Mouse (Mus musculus): ENCODE results near the gene Mylk. TPM values are rescaled to one million over a fixed set of nuclear protein-coding genes. Genes with fewer than 3 reads are reported as not detected.

Gene Mylk
- polyA plus RNA-seq, 1 experiment from 2014 or later, result 6.9 TPM

DNA sequence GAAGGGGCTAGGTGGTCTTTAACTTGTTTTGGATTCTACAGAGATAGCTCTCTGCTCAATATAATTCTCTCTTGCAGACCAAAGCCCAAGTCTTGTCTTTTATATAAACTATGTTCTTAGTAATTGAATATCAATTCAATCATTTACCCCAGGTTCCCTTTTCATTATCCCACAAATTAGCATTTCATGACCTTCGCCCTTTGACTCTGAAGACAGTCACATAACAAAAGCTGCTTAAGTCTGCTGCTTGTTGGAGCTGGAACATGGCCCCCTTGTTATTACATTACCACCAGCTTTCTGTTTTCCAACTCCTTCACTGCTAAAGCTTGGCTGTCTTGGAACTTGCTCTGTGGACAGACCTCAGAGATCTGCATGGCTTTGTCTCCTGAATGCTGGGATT is 15.6 kb upstream of the Mylk start:
- H3K27me3 ChIP-seq (ENCODE audit: control insufficient read depth, insufficient read depth, low read depth, low read length), result no peaks in the 10 kb centered on the region
- WGBS (ENCODE audit: insufficient replicate concordance), result 63% methylated on average over 1 of the region's 1 CpGs
- H3K4me3 ChIP-seq (ENCODE audit: low read depth, low read length), result no peak overlapping the region
- no peaks in the 10 kb centered on the region for H3K4me1 ChIP-seq (ENCODE audit: control insufficient read depth, low read depth, low read length)
- H3K36me3 ChIP-seq (ENCODE audit: control insufficient read depth, insufficient read depth), result no peaks in the 10 kb centered on the region
- no peaks in the 10 kb centered on the region for H3K9me3 ChIP-seq (replicated peaks; ENCODE audit: control insufficient read depth, low read length)
- ATAC-seq (ENCODE audit: low read depth), result no peak
- H3K27ac ChIP-seq (ENCODE audit: low read length), result no peak overlapping the region
- H3K4me2 ChIP-seq (ENCODE audit: low read depth, low read length), result no peak overlapping the region
- H3K9ac ChIP-seq (ENCODE audit: low read depth, low read length), result no peak overlapping the region

DNA sequence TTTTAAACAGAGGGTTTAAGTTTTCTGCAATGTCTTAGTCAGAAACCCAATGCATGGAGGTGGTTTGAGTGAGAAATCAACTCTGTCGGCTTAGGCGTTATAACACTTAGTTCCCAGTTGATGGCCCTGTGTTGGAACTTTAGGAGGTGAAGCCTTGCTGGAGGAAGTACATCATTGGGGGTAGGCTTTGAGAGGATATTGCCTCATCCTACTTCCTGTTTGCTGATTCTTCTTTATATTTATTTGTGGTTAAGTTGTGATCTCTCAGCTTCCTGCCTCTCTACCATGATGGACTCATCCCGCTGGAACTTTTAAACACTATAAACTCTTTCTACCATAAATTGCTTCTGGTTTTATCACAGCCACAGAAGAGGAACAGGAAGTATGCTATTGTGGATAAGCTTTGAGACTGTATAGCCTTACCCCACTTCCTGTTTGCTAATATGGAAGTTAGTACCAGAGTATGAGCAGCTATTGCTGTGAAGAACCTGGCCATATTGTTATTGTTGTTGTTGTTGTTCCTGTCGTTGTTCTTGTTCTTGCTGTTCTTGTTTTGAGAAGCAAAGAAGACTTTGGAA is 6.3 kb upstream of the Mylk start:
- Histone ChIP-seq H3K27ac (ENCODE audit: low read length) (no peak overlapping the region), H3K9me3 (replicated peaks; ENCODE audit: control insufficient read depth, low read length) (no peaks in the 10 kb centered on the region), H3K4me1 (ENCODE audit: control insufficient read depth, low read depth, low read length) (no peaks in the 10 kb centered on the region), H3K4me2 (ENCODE audit: low read depth, low read length) (no peak overlapping the region), H3K9ac (ENCODE audit: low read depth, low read length) (no peak overlapping the region), H3K36me3 (ENCODE audit: control insufficient read depth, insufficient read depth) (no peaks in the 10 kb centered on the region), H3K27me3 (ENCODE audit: control insufficient read depth, insufficient read depth, low read depth, low read length) (peaks cover 3% of the 10 kb centered on the region; the same call in 1 of the 2 replicates), H3K4me3 (ENCODE audit: low read depth, low read length) (no peak overlapping the region)
- no peak for ATAC-seq (ENCODE audit: low read depth)
- WGBS (ENCODE audit: insufficient replicate concordance), result 45% methylated on average over 4 of the region's 4 CpGs

- ATAC-seq (ENCODE audit: low read depth), result no peak
These were observed 2.1 kb upstream of the Mylk start for GRCm38 (mm10) chr16:34742930-34743329.

DNA sequence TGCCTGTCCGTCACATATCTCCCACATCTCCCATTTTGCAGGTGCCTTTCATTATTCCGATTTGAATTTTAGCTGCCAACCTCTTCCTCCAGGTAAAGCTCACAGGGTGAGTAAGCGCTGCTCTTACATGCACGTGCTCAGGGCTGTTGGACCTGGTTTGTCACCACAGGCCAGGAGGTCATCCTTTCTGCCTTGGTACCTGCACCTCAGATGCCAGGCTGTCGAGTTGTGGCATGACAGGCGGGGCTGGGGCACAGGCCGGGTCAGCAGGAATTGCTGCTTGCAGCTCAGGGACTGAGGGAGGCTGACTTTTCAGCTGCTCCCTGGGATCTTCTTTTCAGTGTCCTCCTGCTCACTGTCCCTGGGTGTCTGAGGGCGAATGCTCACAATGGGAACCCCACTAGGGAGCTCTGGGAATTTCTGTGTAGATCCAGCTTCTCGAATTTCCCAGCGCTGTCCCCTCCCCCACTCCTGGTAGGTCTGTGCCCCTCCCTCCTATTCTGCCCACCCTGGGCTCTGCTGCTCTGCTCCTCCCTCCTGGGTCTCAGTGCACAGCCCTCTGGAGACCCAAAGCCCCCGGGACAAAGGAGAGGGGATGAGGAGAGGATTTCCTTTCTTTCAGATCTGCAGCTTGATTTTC is 3.2 kb downstream of the Mylk start:
- Histone ChIP-seq H3K9ac (ENCODE audit: low read depth, low read length) (no peak overlapping the region), H3K27me3 (ENCODE audit: control insufficient read depth, insufficient read depth, low read depth, low read length) (peaks cover 26% of the 10 kb centered on the region), H3K27ac (ENCODE audit: low read length) (no peak overlapping the region), H3K4me3 (ENCODE audit: low read depth, low read length) (no peak overlapping the region), H3K4me1 (ENCODE audit: control insufficient read depth, low read depth, low read length) (peaks cover 5% of the 10 kb centered on the region), H3K4me2 (ENCODE audit: low read depth, low read length) (no peak overlapping the region), H3K9me3 (replicated peaks; ENCODE audit: control insufficient read depth, low read length) (no peaks in the 10 kb centered on the region), H3K36me3 (ENCODE audit: control insufficient read depth, insufficient read depth) (no peaks in the 10 kb centered on the region)
- 27% methylated on average over 11 of the region's 11 CpGs for WGBS (ENCODE audit: insufficient replicate concordance)
- ATAC-seq (ENCODE audit: low read depth), result no peak

More at GRCm38 (mm10) chr16:34742930-34743329, 2.1 kb upstream of the Mylk start:
- Histone ChIP-seq H3K27me3 (ENCODE audit: control insufficient read depth, insufficient read depth, low read depth, low read length) (peaks cover 26% of the 10 kb centered on the region), H3K27ac (ENCODE audit: low read length) (no peak overlapping the region), H3K9me3 (replicated peaks; ENCODE audit: control insufficient read depth, low read length) (no peaks in the 10 kb centered on the region), H3K4me2 (ENCODE audit: low read depth, low read length) (no peak overlapping the region), H3K36me3 (ENCODE audit: control insufficient read depth, insufficient read depth) (no peaks in the 10 kb centered on the region), H3K4me3 (ENCODE audit: low read depth, low read length) (no peak overlapping the region), H3K4me1 (ENCODE audit: control insufficient read depth, low read depth, low read length) (peaks cover 5% of the 10 kb centered on the region), H3K9ac (ENCODE audit: low read depth, low read length) (no peak overlapping the region)
- WGBS (ENCODE audit: insufficient replicate concordance), result 24% methylated on average over 2 of the region's 2 CpGs

- no peak overlapping the region for H3K4me2 ChIP-seq (ENCODE audit: low read depth, low read length)
- no peak overlapping the region for H3K4me3 ChIP-seq (ENCODE audit: low read depth, low read length)
- no peaks in the 10 kb centered on the region for H3K36me3 ChIP-seq (ENCODE audit: control insufficient read depth, insufficient read depth)
- WGBS (ENCODE audit: insufficient replicate concordance), result 72% methylated on average over 4 of the region's 4 CpGs
- H3K9ac ChIP-seq (ENCODE audit: low read depth, low read length), result no peak overlapping the region
- no peak for ATAC-seq (ENCODE audit: low read depth)
- no peak overlapping the region for H3K27ac ChIP-seq (ENCODE audit: low read length)
- H3K9me3 ChIP-seq (replicated peaks; ENCODE audit: control insufficient read depth, low read length), result no peaks in the 10 kb centered on the region
- H3K27me3 ChIP-seq (ENCODE audit: control insufficient read depth, insufficient read depth, low read depth, low read length), result peaks cover 19% of the 10 kb centered on the region
- H3K4me1 ChIP-seq (ENCODE audit: control insufficient read depth, low read depth, low read length), result peaks cover 5% of the 10 kb centered on the region
These were observed 4.5 kb downstream of the Mylk start for GRCm38 (mm10) chr16:34749536-34749935.

GRCm38 (mm10) chr16:34752026-34752425 is 7.0 kb downstream of the Mylk start:
- Histone ChIP-seq H3K4me2 (ENCODE audit: low read depth, low read length) (no peak overlapping the region), H3K9me3 (replicated peaks; ENCODE audit: control insufficient read depth, low read length) (no peaks in the 10 kb centered on the region), H3K4me3 (ENCODE audit: low read depth, low read length) (no peak overlapping the region), H3K27me3 (ENCODE audit: control insufficient read depth, insufficient read depth, low read depth, low read length) (no peaks in the 10 kb centered on the region), H3K4me1 (ENCODE audit: control insufficient read depth, low read depth, low read length) (no peaks in the 10 kb centered on the region), H3K27ac (ENCODE audit: low read length) (no peak overlapping the region), H3K9ac (ENCODE audit: low read depth, low read length) (no peak overlapping the region), H3K36me3 (ENCODE audit: control insufficient read depth, insufficient read depth) (no peaks in the 10 kb centered on the region)
- ATAC-seq (ENCODE audit: low read depth), result no peak
- 50% methylated on average over 3 of the region's 3 CpGs for WGBS (ENCODE audit: insufficient replicate concordance)

- H3K36me3 ChIP-seq (ENCODE audit: control insufficient read depth, insufficient read depth), result no peaks in the 10 kb centered on the region
- no peak overlapping the region for H3K4me2 ChIP-seq (ENCODE audit: low read depth, low read length)
- H3K4me1 ChIP-seq (ENCODE audit: control insufficient read depth, low read depth, low read length), result no peaks in the 10 kb centered on the region
- H3K27me3 ChIP-seq (ENCODE audit: control insufficient read depth, insufficient read depth, low read depth, low read length), result no peaks in the 10 kb centered on the region
- WGBS (ENCODE audit: insufficient replicate concordance), result 38% methylated on average over 3 of the region's 3 CpGs
- H3K9ac ChIP-seq (ENCODE audit: low read depth, low read length), result no peak overlapping the region
- ATAC-seq (ENCODE audit: low read depth), result 0 out of 2 replicates have a peak, but pooled peaks have one; percentile 37
- no peaks in the 10 kb centered on the region for H3K9me3 ChIP-seq (replicated peaks; ENCODE audit: control insufficient read depth, low read length)
- no peak overlapping the region for H3K4me3 ChIP-seq (ENCODE audit: low read depth, low read length)
- no peak overlapping the region for H3K27ac ChIP-seq (ENCODE audit: low read length)
These were observed 8.0 kb downstream of the Mylk start for GRCm38 (mm10) chr16:34752977-34753376.

GRCm38 (mm10) chr16:34756991-34757390 is 12.0 kb downstream of the Mylk start:
- 56% methylated on average over 7 of the region's 7 CpGs for WGBS (ENCODE audit: insufficient replicate concordance)
- no peaks in the 10 kb centered on the region for H3K27me3 ChIP-seq (ENCODE audit: control insufficient read depth, insufficient read depth, low read depth, low read length)
- no peak overlapping the region for H3K27ac ChIP-seq (ENCODE audit: low read length)
- H3K4me3 ChIP-seq (ENCODE audit: low read depth, low read length), result no peak overlapping the region
- no peak overlapping the region for H3K9ac ChIP-seq (ENCODE audit: low read depth, low read length)
- H3K36me3 ChIP-seq (ENCODE audit: control insufficient read depth, insufficient read depth), result no peaks in the 10 kb centered on the region
- H3K4me1 ChIP-seq (ENCODE audit: control insufficient read depth, low read depth, low read length), result no peaks in the 10 kb centered on the region
- no peaks in the 10 kb centered on the region for H3K9me3 ChIP-seq (replicated peaks; ENCODE audit: control insufficient read depth, low read length)
- ATAC-seq (ENCODE audit: low read depth), result no peak
- no peak overlapping the region for H3K4me2 ChIP-seq (ENCODE audit: low read depth, low read length)

DNA sequence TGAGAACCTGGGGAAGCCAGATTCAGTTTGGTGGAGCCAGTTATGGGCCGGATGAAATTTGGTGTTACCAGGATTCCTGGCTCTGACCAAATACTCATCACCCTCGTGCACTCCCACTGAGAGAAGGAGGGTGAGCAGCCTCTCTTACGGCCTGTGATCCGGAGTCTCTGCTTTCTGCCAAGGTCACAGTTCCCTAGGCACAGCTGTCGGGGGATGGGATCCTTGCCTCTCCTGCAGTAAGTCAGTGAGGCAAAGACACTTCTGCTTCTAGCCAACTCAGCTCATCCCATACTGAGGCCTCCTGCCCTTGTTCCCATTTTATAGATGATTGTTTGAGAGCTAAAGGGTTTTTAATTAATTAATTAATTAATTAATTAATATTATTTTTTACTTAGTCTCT is 13.2 kb downstream of the Mylk start:
- WGBS (ENCODE audit: insufficient replicate concordance), result 41% methylated on average over 5 of the region's 5 CpGs
- no peak overlapping the region for H3K9ac ChIP-seq (ENCODE audit: low read depth, low read length)
- no peaks in the 10 kb centered on the region for H3K36me3 ChIP-seq (ENCODE audit: control insufficient read depth, insufficient read depth)
- no peak overlapping the region for H3K4me3 ChIP-seq (ENCODE audit: low read depth, low read length)
- no peak for ATAC-seq (ENCODE audit: low read depth)
- no peaks in the 10 kb centered on the region for H3K4me1 ChIP-seq (ENCODE audit: control insufficient read depth, low read depth, low read length)
- no peak overlapping the region for H3K27ac ChIP-seq (ENCODE audit: low read length)
- H3K9me3 ChIP-seq (replicated peaks; ENCODE audit: control insufficient read depth, low read length), result no peaks in the 10 kb centered on the region
- H3K27me3 ChIP-seq (ENCODE audit: control insufficient read depth, insufficient read depth, low read depth, low read length), result no peaks in the 10 kb centered on the region
- H3K4me2 ChIP-seq (ENCODE audit: low read depth, low read length), result no peak overlapping the region
